Mouse (Mus musculus) kidney, adult 9 months (tissue): ENCODE measurements at regions not wholly inside any gene's neighbourhood (a gene's known extent, or its start where the extent isn't known, plus 50 kb on each side); places are given as distances from the start of the nearest gene placed in this dataset.
"Not testable (repeated sequence)": the region's sequence is repeated elsewhere in the genome, so short reads cannot be mapped to it uniquely, and the experiment has no call there.

Experiments
- DNase-seq: peaks from one replicate; pipeline ENCODE4 v3.0.0; 2022

DNA sequence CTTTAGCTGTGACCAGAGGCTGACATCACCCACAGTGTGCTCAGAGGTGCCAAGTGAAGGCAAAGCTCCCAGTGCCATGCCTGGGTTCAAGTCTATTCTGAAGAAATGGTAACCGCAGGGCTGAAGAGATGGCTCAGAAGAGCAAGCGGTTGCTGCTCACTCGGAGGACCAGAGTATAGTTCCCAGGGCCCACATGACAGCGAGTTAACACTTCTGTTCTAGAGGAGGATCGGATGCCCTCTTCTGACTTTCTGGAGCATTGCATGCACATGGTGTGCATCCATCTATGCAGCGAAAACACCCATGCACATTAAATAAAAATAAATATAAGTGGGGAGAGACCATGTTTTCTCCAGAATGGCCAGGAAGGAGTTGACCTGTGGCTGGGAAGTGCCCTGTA is 209.5 kb downstream of the Sorl1 start:
- no peak for DNase-seq

DNA sequence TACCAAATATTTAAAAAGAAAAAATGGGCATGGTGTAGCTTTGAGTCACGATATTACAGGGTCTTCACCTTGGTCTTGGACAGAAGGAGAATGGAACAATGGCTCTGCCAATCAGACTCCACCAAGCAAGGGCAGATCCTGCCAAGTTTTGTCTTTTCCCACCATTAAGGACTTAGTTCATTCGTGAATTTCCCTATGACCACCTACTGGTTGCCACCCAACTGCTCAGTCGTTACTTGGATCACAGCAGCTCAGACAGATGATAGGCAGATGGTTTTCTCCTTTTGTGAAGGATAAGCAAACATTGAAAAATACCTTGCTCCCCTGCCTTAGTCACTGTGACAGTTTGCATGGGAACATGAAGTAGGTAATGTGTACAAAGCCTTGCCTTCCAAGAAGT is 210.2 kb downstream of the Sorl1 start:
- DNase-seq, result no peak

DNA sequence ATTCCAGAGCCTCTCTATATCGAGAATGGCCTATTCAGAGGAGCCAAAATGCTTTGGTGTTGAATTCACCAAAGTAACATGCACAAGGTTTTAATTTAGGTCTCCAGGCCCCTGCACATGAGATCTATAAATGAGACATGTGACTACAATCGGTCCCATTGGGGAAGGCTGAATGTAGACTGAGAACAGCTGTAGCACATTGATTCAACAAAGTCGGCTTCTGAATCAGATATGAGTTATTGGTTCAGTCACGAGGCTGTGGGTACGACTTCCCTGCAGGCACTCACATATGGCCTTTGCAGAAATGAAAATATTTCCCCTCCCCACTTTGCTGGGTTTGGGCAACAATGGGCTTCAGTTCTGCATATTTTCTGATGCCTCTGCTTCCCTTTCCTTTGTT is 211.6 kb downstream of the Sorl1 start:
- DNase-seq, result no peak

DNA sequence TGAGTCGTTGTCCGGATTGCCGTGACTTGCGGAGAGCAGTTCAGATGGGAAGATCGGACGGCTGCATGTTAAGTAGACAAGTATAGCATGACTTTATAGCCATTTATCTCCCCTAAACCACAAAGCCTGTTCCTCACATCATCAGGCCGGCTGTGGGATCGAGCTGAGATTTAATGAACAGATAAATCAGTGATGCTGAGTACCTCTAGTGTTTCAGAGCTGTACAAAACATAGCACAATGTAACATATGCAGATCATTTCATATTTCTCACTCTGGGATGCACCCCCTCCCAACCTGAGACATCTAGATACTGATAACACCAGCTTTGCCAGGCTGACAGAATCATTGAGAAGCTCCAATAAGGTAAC is 223.5 kb downstream of the Sorl1 start:
- DNase-seq, result no peak

DNA sequence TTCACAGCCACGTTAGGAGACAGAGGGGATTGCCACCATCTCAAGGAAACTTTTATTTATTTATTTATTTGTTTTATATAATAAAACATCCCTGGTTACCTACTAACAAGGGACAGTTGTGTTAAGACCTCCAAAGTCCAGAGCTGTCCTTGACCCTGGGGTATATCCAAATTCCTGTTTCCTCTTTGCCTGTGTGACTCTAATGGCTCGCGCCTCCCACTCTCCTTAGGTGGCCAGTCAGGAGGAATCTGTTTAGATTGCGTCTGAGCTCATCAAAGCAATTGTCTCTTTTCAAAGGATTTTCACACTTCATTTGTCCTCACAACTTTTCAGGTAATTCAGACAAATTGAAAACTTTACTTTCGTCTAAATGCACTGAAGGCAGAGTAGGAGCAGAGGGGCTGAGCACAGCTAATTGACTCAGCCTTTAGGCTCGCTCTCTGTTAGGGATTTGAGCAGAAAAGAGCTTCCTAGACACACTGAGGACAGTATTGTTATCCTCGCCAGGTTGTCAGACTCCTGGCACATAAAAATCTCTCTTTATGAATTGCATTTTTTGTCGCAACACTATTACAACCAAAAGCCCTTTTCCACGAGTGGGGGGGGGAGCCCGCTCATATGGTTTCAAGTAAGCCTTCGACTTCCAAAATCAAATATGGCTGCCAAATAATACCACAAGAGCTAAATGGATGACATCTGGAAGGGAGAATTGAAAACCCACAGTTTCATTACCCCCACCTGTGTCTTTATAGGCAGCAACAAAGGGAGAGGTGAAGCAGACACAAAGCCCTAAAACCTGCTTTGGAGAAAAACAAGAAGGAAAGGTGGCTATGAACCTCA is 224.1 kb downstream of the Sorl1 start:
- no peak for DNase-seq

DNA sequence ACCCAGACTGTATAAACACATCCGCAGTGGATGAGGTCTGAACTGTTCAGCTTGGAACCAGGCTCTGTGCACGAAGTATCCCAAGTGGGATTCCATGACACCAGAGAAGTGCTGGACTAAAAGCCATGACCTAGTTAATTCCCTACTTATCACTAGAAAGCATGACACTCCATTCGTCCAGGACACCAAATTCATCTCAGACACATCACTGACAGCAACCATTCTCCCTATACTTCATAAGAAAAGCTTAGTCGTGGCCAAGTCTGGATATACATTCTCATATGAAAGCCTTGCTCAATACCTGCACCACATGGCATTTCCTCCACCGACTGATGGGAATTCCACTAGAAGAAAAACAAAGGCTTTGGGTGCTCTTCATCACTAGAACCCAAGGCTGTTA is 229.0 kb downstream of the Sorl1 start:
- no peak for DNase-seq

DNA sequence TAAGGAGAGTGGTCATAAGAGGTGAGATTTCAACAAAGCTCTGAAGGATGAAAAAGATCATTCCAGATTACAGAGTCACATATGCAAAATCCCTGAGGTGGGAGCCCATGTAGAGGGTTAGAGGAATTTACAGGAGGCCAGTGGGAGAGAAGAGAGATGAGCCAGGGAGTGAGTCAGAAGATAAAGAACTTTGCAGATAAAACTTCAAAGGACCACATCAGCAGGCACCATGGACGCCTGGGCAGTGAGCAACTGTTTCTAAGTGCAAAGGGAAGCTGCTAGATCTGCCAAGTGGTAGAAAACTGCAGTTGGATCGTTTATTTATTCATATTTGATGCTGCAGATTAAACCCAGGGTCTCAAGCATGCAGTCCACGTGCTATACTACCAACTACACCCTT is 231.3 kb downstream of the Sorl1 start:
- DNase-seq, result no peak

DNA sequence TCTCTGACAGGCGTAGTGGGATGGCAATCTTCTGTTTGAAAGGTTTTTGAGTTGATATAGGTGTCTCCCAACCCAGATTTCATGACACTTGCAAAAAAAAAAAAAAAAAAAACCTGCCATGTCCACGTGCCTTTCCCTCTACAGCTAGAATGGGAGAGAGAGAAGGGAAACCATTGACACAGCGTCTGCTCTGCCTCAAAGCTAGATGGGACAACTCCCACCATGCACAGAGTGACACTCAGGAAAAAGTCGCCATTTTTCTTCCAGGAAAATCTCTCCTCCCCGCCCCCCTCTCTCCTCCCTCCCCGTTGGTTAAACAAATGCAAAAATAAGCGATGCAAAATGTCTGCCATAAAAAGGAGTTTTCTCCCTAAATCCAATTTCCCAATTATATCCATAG is 232.9 kb downstream of the Sorl1 start:
- DNase-seq, result no peak

DNA sequence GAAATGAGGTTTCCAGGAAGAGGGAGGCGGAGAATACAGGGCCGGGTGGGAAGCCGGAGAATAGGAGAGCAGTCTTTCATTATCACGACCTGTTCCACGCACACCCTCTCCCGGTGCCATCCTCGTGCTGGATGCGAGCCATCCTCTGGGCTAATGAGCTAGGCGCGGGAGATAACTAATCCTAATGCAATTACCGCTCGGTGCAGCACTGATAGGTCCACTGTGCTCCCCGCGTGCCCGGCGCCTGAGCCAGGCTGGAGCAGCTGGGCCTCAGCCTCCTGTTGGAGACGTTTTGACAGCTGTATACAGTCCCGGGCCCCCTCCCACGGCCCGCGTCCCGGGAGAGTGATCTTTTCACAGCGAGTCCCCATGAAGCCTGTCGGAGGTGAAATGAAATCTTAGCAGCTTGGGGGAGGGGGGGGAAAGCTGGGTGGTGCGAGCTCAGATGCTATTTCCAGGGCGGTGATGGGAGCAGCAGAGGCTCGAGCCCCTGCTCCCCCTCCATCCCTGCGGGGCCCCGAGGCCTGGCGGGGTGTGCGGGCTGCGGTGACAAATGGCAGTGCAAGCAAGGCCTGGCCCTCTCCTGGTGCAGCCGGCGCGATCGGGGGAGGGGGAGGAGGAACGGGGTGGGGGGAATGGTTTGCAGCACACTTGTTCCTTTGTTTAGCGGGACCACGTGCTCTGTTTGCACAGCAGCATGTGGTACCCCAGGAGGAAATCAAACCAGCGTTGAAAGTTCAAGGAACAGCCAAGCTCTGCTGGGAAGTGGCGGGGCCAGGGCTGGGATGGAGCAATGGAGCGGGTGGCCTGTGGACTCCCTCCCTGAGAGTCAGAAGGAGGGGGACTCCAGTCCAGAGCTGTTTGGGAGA is 233.6 kb downstream of the Sorl1 start:
- peak; percentile 10 for DNase-seq

DNA sequence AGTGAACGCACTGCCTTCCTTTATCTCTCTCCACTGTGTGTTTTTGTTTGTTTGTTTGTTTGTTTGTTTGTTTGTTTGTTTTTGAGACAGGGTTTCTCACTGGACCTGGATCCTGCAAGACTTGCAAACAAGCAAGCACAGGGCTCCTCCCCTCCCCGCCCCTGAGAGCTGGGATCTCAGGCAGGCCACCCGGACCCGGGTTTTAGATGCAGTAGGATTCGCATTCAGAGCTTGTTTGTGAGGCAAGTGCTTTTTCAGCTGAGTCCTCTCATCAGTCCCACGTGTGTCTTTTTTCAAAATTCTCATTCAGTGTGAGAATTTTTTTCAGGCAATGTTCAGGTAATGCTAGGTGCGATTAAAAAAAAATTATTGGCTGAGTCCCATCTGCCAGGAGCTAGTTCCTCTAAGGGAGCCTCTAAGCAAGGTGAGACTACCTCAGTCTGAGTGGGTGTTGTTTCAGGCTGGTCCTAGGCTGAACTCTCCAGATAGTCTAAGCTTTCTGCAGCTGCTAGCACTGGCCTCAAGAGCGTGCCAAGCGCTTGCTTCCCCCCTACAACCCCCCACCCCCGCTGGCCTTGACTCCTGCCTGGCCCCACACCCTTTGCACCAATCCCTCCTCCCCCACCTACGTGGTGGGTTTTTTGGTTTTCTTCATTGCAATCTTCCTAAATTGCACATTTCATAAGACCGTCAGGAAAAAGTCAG is 234.4 kb downstream of the Sorl1 start:
- no peak for DNase-seq

DNA sequence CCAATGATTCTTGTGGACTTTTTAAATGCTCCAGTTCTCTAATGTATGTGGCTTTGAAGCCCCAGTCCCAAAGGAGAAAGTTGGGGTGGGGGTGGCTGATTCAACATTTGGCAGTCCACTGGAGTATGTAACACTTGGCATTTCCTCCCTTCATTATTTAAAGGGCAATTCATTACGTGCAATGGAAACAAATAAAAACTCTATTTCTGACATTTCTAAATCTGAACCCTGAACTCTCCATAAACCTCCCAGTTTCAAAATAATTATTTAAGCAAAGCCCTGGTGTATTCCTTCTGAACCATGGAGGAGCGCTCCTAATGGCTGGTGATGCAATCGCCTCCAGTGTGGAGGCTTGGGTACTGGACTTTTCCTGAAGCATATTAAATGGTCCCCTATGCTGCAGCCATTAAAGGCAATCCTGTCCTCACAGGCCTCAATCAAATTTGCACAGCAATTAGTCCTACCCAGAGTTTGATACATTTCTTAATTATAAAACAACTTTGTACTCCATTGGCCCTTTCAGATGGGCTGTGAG is 235.4 kb downstream of the Sorl1 start:
- DNase-seq, result no peak

DNA sequence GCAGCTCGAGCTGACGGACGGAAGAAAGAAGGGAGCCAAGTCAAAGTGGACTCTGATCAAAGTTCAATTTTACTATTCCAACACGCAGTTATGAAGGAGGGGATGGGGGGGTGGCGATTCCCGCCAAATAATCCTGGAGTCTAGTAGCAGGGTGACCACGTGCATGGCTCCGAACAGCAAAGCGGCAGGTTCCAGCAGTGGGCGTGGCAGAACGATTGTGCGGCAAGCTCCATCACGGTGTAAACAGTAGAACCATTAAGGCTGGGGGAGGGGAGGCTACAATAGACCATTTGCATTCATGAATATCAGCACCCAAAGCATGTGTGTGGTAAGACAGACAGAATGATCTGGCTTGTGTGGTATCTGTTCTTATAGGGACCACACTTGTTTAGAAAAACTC is 237.6 kb downstream of the Sorl1 start:
- not testable (repeated sequence) for DNase-seq

DNA sequence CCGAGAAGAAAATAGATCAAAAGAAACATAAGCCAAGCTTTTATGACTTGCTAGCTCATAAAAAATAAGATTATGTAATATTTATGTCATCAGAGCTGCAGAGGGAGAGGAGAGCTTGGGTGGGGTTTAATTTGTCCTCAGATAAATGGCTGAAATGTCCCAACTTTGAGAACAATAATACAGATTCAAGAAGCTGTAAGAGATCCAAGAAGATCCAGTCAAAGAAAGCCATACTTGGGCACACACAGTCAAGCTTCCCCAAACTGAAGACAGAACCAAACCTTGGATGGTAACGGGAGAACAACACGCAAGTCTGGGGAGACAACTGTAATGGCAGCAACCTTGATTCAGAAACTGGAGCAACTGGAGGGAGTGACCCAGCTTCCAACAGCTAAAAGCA is 243.6 kb downstream of the Sorl1 start:
- DNase-seq, result no peak

DNA sequence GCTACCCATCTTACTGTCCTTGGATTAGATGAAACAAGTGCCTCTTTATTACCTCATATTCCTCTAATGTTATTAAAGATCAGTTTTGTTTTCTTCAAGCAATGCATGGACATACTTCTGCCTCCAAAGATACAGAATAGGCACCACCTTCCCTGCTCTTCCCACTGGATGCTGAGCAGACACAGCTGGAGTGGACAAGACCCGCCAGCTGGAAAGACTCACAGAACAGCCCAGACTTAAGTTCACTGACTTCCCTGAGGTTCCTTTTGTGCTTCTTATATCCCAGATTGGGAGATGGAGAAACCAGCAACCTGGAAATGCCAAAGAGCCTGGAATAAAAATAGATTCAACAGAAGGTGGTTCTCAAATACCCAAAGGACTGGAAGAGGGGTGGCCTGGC is 245.0 kb downstream of the Sorl1 start:
- DNase-seq, result peak; percentile 9

DNA sequence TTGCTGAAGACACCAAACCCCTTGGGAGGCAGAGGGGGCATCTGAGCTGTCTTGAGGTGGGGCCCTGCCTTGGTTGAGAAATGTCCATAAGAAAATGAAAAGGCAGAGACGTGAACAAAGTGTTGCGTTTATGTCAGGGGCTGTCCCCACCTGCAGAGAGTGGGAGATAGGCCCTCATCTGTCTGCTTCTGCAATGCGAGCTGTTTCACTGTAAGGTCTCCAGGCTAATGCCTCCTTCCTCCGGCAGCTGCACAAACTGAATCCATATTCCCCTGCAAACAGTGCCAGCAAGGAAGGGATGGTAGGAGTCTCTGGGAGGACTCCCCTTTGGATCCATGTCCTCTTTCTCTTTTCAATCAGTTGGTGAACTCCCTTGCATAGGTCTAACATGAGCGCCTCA is 263.0 kb downstream of the Sorl1 start:
- DNase-seq, result no peak

DNA sequence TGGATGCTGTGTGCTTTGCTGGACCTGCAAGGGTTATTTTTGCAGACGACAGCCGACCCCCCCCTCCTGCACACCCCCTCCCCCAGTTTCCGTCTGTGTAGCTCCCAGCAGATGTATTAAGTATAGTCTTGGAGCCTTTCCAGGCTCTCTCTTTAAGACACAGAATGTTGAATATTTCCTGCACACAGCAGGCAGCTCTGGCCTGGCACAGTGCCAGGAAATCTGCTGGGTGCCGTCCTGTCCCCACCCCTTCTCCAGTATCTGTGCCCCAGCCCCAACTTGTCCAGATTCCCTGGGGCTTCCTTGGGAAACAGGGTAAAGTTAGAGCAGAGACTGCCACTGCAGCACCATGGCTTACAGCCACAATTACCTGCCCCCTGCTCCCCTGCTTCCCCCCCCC is 263.4 kb downstream of the Sorl1 start:
- DNase-seq, result peak; percentile 13

DNA sequence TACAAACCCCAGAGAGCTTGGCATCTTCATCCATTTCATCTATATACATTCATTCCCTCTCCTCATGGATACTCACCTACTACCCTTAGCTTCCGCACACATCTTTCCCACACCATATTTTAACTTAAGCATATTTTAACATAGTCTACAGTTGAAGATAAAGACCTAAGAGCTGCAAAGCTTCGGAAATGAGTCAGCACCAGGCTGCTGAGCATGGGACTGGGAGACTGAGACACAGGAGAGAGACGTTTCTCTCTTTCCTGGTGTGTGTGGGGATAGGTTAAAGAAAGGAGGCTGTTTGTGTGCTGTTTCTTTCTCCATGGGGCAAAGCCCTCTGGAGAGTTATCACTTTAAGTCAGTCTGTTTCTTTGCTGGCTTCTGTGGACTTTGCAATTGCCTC is 264.3 kb downstream of the Sorl1 start:
- DNase-seq, result no peak

DNA sequence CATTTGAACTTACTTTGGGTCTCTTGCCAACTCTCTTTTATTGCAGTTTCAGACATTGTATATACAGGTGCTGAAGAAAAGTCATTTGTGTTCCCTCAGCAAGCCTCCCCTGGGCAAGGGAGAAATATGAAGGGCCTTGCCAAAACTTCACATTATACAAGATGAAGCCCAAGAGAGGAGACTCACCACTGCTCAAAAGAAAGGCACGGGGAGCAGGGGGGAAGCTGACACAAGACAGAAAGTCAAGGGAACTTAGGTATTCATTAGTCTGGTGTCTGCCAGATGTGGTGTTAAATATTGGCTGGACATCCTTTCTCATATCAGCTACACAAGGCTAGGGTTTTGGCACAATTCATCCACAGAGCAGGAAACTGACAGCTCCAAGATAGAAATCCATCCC is 272.0 kb downstream of the Sorl1 start:
- DNase-seq, result no peak

DNA sequence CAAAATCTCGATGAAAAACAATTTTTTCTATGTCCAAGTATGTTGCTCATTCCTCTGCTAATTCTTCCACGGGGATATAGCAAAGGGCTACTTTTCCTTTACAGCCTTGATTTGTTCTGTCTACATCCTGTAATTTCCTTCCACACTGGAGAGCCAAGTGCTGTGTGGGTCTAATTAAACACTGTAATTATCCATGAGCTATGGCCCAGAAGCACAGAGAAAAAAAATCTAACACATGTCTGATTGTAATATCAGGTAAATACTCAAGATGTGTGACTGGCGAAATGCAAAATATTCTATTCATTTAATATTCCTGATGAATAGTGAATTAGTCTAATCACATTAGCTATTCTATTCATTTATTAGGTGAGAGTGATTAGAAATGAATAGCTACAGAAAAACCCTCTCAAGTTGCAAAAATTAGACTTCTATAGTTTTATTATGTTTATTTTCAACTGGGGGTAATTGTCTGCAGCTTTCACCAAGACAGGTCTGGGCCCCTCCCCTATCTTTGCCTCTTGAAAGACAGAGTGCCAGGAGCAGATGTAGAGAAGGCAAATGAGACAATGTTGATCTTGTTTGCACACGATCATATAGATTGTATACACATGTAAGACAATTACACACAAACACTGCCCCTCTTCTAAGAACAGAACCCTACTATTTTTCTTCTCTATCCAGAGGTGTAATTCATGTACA is 274.3 kb downstream of the Sorl1 start:
- DNase-seq, result no peak

DNA sequence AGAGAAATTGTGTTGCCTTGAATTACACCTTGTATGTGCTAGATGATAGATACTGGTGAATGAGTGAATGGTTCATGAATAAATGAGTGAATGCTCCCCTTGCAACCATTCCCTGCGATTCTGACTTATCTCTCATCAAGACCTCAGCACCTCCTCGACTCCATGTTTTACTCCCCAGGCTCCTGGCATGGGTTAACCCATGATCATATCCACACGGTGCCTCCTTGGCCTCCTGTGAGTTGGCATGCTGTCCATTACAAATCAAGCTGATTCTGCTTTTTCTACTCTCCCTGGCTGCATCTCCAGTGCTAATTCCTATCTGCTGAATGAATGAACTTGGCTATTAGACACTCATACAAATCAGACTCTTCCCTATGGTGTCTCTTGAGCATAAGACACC is 279.5 kb downstream of the Sorl1 start:
- no peak for DNase-seq

DNA sequence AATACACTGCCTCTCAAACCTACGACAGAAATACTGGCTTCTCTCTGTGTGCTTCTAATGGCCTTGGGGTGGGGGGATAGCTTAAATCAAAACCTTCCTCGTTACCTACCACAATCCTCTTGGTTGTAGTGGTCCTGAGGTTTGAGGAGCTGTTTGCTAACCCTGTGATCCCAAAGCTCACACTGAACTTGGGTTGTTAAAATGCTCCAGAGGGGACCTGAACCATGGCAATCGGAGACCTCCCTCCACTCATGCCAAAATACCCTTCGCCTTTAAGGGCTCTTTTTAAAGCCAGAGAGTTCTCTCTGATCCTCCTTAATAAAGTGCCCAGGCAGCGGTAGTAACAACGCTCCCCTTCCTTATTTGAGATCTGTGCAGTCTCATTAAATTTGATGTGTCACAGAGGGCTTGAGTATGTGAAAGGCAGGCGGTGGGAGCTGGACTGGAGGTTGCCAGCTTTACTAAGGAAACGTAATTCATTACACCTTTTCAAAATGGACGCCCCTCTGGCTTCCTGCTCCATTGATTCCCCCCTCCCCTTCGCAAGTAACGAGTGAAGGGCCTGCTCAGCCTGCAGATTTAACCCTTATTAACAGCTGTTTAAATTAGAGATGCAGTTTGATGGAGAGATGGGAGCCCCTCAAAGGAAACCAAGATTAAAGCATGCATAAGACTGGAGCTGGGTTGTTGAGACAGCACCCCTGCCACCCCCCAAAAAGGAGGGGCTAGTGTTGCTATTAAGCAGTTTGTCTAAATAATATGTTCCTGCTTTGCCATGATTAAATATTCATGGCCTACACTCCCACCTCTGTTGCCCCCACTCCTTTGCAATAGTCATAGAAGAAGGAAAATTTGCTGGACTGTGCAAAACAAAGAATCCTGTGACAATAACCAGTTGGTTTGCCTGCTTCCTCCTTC is 289.4 kb downstream of the Sorl1 start:
- no peak for DNase-seq

DNA sequence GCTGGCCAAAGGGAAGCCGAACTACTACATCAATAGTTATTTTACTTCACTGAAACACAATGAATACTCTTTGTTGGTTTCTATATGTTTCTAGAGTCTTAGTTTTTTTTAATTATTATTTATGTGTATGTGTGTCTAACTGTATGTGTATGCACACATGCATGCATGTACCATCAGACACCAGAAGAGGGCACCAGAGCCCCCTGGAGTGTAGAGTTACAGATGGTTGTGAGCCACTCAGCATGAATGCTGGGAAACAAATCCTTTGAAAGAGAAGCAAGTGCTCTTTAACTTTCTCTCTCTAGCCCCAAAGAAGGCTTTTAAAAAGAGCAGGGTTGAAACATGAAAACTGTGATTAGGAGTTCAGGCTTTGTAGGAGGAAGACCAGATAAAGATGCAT is 290.7 kb downstream of the Sorl1 start:
- DNase-seq, result no peak
